Mouse (Mus musculus) retina, embryonic 14.5 days (tissue): ENCODE results near the gene Tmem212.

Experiments used
- DNase-seq: peaks from one replicate; pipeline ENCODE4 v3.0.0-alpha.2; 2015; ENCODE audit warnings: low spot score

The Tmem212 gene

DNA sequence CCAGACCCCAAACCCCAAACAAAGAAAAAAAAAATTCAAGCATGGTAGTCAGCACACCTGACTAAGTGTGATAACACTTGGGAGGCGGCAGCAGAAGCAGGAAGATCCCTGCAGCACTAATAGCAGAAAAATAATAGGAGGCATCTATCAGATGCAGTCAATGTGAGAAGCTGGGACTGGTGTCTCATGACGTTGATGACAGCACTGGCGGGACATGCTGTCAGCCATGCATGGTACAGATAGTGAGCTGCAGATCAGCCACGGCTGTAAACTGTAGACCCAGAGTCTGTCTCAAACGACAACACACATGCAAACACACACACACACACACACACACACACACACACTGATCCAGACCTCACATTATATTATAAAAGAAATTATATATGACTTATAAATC is 52.9 kb downstream of the Tmem212 start:
- no peak for DNase-seq

GRCm38 (mm10) chr3:27842856-27843255 is 53.3 kb downstream of the Tmem212 start:
- no peak for DNase-seq

DNA sequence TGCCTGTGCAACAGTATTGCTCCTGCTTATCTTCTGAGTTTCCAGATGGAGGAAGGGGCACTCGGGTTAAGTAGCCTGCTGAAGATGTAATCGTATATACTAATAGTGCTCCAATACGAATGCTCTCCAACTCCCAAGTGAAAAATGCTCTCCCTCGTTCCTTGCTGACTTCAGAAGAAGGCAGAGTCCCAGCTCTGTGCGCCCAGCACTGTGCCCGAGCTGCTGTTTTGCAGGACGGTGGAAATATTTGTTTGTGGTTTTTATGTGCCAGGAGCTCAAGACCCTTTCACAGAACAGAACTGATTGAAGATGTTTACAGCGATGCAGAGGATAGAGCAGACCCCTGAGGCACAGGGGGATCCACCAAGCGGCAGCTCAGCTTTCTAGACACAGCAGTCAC is 55.9 kb downstream of the Tmem212 start:
- DNase-seq, result no peak

- DNase-seq, result no peak
These were observed 56.4 kb downstream of the Tmem212 start for GRCm38 (mm10) chr3:27839795-27840194.

DNA sequence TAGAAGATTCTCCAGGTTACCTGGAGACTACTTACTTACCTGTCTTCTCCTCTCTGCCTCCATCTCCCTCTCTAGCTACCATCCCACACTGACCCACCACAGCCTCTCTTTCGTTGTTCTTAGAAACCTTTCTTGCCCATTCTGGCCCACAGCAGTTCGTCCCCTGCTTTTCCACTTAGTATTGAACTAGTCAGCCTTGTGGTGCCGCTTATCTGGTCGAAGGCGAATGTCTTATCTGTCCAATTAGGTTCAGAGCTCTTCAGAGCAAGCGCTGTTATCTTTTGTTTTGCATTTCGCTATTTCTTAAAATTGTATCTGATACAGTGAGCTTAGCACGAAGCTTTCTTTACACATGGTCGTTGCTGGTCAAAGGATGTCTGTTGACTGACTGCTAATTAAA is 56.9 kb downstream of the Tmem212 start:
- DNase-seq, result no peak

DNA sequence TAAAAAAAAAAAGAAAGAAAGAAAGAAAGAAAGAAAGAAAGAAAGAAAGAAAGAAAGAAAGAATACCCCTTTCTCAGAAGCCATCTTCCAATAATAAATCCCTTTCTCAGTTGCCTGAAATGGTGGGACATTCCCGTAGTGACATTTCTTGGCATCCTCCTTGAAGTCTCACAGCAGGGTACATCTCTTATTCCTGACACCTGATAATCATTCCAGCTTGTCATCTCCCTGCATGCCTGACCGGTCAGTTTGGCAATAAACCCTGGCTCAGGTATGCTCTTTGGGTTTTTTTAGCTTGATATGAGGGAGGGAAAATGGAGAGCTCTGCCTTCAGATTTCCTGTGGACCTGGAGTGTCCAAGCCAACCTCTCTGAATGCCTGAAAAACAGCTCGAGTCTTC is 59.9 kb downstream of the Tmem212 start:
- DNase-seq, result no peak

DNA sequence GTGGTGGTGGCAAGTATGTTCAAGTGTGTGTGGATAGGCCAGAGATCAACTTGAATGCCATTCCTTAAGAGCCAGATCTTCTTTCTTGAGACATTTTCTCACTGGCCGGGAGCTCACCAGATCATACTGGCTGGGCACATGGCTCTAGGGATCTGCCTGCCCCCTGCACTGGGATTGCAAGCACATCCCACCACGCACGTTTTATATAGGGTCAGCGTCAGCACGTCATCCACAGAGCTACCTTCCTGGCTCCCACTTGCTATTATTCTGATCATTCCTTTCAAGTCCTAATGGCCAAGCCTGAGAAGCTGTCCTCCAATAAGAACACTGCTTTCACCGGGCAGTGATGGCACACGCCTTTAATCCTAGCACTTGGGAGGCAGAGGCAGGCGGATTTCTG is 60.4 kb downstream of the Tmem212 start:
- no peak for DNase-seq

DNA sequence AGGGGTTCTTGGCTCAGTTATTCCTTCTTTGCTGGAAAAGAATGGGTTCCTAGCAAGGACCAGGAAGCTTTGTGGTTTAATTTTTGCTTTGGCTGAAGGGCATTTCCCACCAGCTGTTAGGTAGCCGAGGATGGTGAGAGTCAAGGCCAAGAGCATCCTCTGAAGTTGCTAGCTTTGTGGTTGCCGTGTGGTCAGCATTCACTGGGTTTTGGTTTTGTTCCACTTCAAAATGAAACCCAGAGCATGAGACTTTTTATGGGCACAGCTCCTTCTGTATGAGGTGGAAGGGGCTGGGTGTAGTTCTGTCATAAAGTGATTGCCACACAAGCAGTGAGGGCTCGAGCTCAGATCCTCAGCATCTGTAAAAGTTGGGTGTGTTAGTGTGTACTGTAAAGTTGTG is 67.4 kb downstream of the Tmem212 start:
- DNase-seq, result no peak

GRCm38 (mm10) chr3:27827236-27827635 is 68.9 kb downstream of the Tmem212 start:
- no peak for DNase-seq

DNA sequence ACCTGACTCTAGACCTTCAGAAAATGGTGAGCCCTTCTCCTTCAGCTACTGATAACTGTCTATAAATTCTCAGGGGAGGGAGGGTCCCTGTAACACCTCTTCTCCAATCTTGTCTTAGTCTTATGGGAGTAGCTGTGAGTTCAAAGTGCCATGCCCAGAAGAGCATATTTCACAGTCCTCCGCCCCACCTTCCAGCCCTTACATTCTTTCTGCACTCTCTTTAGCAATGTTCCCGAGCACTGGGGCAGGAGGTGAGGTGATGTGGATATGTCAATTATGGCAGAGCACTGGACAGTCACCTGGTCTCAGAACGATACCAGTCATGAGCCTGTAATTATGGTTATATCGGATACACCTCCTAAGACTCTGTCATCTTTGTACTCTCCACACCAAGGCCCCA is 70.2 kb downstream of the Tmem212 start:
- no peak for DNase-seq
